Mouse (Mus musculus) hematopoietic multipotent progenitor cell, adult 10-12 weeks (in vitro differentiated cells): ENCODE results near the gene Mrpl27. TPM values are rescaled to one million over a fixed set of nuclear protein-coding genes. Genes with fewer than 3 reads are reported as not detected.

Source experiments
- polyA plus RNA-seq: library from polyadenylated mRNA; stranded (reverse); fragments of >175 nt; gene quantifications from 2 replicates; pipeline ENCODE4 v1.2.3, GENCODE M21; 2012; ENCODE audit warnings: low replicate concordance

Gene Mrpl27
- 11.0 and 35.8 TPM in 2 replicates for polyA plus RNA-seq

DNA sequence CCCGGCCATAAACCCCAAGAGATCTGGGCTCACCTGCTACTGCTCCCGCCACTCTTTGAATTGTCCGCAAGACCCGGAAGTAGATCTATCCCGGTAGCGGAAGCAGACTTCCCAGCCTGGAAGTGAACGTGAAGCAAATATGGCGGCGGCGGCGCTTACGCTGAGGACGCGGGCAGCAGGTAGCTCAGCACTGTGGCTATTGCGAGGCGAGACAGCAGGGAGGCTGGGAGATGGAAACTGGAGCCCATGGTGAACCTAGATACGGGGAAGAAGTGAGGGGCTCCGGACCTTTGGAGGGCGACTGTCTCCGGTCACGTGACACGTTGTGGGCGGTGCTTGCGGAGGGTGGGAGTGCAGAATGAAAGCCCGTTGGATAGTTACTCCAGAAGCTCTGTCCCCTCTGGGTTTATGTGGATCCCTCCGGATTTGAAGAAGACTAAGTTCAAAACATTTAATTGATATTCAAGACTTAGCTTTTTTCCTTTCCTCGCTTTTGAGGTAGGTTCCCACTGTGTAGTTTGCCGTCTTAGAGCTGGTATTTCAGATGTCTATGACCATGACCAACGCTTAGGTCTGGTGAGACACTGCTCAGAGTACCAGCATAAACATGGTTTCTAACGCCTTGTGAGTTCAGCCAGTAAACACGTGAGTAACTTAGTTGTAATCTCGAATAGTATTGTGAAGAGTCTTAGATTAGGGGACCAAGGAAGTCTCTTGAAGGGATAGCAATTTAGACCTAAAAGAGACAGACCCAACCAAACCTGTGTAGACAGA is at the start of gene Mrpl27, which contains the start of gene Eme1:
Gene Mrpl27, plus strand, starts transcription at position 105 of the 774 bp plus-strand sequence.
Gene Eme1, minus strand, starts transcription at position 302 of the 774 bp plus-strand sequence.

DNA sequence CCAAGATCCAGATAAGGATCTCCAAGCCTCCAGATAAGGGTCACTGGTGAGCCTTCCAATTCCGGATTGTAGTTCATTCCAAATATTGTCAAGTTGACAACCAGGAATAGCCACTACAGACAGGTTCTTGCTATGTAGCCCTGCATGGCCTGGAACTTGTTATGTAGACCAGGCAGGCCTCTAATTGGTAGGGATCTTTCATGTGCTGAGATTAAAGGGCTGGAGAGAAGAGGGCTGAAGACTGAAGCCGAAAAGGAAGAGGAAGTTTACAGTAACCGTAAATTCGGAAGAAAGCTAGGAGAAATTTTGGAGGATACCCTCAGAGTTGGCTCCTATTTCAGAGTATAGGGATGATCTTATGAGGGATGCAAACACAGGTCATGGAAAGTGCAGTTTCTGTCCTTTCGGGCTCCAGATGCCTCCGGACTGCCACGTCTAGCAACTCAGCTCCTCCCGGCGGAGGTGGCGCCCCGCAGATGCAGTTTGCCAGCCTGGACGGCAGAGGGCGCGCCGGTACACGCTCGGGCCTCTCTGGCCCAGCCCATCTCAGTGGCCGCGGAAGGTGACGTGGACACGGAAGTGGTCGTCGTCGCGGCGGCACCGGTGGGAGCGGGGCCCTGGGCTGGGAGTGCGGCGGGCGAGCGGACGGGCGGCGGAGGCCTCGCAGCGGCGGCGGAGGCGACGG is 24.2 kb upstream of the Mrpl27 start, which contains the start of gene Lrrc59:
Gene Lrrc59, plus strand, starts transcription at position 569 of the 685 bp plus-strand sequence.

DNA sequence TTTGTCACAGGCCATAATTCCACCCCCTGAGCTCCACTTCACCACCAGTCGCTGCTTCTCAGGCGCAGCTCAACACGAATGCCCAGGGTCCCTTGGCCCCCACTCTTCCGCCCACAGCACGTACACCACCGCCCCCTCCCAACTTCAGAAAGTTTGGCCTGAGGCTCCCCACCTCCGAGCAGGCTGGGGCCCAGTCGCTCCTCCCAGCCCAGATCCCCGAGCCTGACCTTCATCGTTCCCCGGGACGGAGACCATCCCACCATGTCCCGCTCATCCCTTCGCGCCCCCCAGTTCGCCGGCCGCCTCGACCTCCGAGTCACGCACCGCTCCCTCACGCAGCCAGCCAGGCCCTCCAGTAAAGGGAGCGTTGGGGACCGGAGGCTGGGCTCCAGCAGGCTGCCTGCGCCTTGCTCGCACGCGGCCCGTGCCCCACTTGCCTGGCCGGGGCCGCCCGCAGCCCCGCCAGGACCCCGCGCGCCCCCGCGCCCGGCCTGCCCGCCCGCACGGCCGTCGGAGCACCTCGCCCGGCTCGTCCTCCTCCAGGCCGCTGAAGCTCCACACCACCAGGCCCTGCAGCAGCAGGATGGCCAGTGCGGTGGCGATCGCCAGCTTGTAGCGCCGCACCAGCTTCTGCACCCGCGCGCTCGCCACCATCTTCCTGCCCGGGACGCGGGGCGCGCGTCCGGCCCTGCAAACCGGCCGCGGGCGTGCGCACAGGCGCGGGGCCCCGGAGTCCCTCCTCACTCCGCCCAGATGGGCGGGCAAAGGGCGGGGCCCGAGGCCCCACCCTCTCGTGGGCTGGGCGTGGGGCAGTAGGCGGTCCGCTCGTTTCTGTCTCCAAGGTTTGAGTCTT is 23.4 kb downstream of the Mrpl27 start, which contains the start of gene Xylt2:
Gene Xylt2, minus strand, starts transcription at position 762 of the 853 bp plus-strand sequence.

DNA sequence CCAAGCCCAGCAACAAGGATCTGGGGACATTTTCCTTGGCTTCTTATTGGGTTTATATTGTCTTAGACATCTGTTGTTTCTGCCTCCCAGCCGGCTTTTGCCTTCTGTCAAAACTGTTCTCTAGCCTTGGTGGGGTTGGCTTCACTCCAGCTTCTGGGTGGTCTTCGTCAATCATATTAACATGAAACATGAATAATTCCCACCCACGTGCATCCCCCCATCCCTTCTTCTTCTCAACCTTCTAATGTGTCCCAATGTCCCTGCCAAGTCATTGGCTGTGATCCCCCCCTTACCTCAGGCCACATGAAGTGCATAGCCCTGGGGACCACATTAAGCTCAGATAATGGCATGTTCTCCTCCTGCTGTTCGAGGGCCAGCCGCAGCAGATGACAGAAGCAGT is 50.9 kb downstream of the Mrpl27 start, which contains the start of gene Gm11541:
Gene Gm11541, minus strand, starts transcription at position 28 of the 400 bp plus-strand sequence.

Other genes starting within 250 kb of the Mrpl27 start
- gene Cacna1g, start 179.6 kb upstream of the Mrpl27 start, polyA plus RNA-seq: 1.0 and 26.3 TPM in 2 replicates
- not detected in 2 replicates for gene Spata20, start 167.6 kb upstream of the Mrpl27 start, polyA plus RNA-seq
- not detected in 2 replicates for gene Epn3, start 153.8 kb upstream of the Mrpl27 start, polyA plus RNA-seq
- gene Mycbpap, start 132.0 kb upstream of the Mrpl27 start, polyA plus RNA-seq: 0.10 and 0.17 TPM in 2 replicates
- 1.5 and 1.6 TPM in 2 replicates for gene Rsad1, start 104.5 kb upstream of the Mrpl27 start, polyA plus RNA-seq
- 0.31 and 0.75 TPM in 2 replicates for gene Chad, start 88.7 kb upstream of the Mrpl27 start, polyA plus RNA-seq
- 137 and 196 TPM in 2 replicates for gene Acsf2, start 51.9 kb upstream of the Mrpl27 start, polyA plus RNA-seq
- 38.7 and 80.5 TPM in 2 replicates for gene Lrrc59, start 24.0 kb upstream of the Mrpl27 start, polyA plus RNA-seq
- gene Eme1, start 197 bp downstream of the Mrpl27 start, polyA plus RNA-seq: 1.1 and 4.2 TPM in 2 replicates
- gene Xylt2, start 23.7 kb downstream of the Mrpl27 start, polyA plus RNA-seq: 27.7 and 40.0 TPM in 2 replicates
- not detected in 2 replicates for gene Gm11541, start 50.7 kb downstream of the Mrpl27 start, polyA plus RNA-seq
- gene Cdc34b, start 88.0 kb downstream of the Mrpl27 start, polyA plus RNA-seq: not detected in 2 replicates
- gene Tmem92, start 128.9 kb downstream of the Mrpl27 start, polyA plus RNA-seq: not detected in 2 replicates